Mouse (Mus musculus): ENCODE data around the gene Trim68.
"Not testable (repeated sequence)": the region's sequence is repeated elsewhere in the genome, so short reads cannot be mapped to it uniquely, and the experiment has no call there.

The Trim68 gene

DNA sequence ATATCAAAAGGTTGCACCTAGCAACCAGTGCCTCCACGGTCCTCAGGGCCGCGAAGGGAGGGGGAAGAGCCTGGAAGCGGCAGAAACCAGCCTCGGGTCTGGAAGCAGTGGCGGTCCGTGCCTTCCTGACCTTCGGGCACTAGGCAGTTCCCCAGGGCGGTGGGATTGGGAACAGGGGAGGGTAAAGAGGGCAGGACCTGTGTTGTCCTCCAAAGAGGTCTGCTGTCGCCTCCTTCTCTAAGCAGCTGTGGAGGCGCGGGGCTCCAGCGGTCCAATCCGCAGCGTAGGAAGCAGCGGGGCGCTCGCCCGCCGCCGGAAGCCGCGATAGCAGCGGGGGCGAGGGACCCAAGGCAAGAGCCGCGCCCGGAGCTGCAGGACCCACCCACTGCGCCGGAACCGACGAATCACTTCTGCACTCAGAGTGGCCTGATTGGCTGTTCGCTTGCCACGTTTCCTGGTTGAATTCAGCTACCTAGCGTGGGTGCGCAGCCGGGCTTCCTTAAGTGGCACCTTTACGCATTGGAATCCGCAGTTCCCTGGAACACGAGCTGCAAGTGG, at the start of gene Trim68:
Gene Trim68, minus strand, starts transcription at position 384 of the 558 bp plus-strand sequence.
- peak; percentile 86 to 88 for DNase-seq (ENCODE audit: low read depth in 2 of 2, low spot score in 2 of 2)

DNA sequence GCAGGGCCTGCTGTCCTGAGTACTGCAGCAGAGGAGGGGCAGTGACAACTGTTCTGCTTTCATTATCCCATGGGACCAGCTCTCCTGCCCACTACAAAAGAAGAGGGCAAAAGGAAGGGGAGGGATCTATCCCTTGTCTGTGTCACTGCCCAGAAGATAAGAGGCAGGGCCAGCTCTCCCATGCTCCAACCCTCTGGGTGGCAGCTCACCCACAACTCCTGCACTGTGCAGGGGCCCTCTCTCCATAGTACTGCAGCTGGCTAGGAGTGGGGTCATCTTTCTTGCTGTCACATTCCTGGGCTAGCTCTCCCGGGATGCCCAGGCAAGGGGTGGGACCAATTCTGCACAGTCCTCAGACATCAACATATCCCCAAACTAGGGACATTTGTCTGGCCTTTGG, 46.7 kb upstream of the Trim68 start:
- no peak for DNase-seq (ENCODE audit: low read depth in 2 of 2, low spot score in 2 of 2)

DNA sequence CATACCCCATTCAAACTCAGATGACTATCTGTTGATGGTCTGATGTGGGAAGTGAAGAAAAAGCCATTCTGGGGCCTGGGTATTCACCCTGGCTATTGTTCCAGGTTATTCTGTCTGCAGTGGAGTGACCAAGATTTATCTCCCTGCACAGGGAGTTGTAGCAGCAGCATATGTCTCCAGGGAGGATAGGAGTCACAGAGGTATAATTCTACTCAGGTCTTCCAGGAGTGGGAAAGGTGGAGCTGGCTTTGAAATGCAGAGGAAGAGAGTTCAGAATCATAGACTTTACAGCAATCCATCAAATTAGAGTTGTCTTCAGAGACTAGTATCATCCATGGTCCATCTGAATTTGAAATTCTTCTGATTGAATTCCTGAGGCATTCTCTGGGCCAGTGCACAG, 40.3 kb upstream of the Trim68 start, which contains the start of gene Olfr559:
Gene Olfr559, minus strand, starts transcription at position 101 of the 400 bp plus-strand sequence.
- no peak for DNase-seq (ENCODE audit: low read depth in 2 of 2, low spot score in 2 of 2)

DNA sequence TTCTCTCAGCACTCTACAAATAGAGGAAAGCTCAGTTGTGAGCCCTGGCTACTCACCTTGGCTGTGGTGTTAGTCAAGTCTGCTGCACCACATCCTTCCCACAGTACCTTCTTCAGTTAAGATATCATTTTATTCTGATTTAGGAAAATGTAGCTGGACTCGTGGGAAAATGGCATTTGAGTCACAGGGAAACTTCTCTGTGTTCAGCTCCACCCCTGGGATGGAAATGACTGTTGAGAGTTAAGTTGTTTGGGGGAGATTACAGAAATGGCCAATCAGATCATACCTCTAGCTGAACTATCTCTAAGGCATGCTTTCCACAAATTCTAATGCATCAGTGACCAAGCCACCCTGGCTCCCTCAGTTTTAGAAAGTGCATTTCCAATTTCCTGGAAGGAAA, 31.8 kb upstream of the Trim68 start, which contains the start of gene Olfr33:
Gene Olfr33, minus strand, starts transcription at position 101 of the 400 bp plus-strand sequence.
- DNase-seq (ENCODE audit: low read depth in 2 of 2, low spot score in 2 of 2): no peak

DNA sequence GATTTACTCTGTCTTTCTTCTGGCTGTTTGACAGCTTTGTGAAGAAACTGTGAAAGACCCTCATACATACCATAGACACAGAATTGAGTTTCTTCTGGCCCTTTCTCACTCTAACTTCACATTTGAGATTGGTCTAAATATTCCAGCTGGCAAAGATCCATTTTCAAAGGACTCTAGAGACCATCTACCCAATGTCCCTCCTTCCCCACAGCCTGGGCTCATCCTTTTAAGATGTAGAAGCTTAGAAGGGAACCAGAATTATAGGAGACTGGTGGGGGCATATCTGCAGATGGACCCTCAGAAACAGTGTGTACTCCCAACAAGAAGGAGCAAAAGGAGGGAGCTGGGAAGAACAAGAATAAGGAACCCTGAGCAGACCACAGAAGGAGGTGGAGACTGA, 14.8 kb upstream of the Trim68 start, which contains the start of gene Olfr558:
Gene Olfr558, plus strand, starts transcription at position 301 of the 400 bp plus-strand sequence.
- DNase-seq (ENCODE audit: low read depth in 2 of 2, low spot score in 2 of 2): no peak

DNA sequence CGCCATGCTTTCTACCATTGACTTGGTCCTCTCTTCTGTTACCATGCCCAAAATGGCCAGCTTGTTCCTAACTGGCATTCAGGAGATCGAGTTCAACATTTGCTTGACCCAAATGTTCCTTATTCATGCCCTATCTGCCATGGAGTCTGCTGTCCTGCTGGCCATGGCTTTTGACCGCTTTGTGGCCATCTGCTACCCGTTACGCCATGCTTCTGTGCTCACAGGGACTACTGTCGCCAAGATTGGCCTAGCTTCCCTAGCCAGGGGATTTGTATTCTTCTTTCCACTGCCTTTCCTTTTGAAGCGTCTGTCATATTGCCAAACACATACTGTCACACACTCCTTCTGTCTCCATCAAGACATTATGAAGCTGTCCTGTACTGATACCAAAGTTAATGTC, 11.3 kb upstream of the Trim68 start:
- DNase-seq (ENCODE audit: low read depth in 2 of 2, low spot score in 2 of 2): no peak

DNA sequence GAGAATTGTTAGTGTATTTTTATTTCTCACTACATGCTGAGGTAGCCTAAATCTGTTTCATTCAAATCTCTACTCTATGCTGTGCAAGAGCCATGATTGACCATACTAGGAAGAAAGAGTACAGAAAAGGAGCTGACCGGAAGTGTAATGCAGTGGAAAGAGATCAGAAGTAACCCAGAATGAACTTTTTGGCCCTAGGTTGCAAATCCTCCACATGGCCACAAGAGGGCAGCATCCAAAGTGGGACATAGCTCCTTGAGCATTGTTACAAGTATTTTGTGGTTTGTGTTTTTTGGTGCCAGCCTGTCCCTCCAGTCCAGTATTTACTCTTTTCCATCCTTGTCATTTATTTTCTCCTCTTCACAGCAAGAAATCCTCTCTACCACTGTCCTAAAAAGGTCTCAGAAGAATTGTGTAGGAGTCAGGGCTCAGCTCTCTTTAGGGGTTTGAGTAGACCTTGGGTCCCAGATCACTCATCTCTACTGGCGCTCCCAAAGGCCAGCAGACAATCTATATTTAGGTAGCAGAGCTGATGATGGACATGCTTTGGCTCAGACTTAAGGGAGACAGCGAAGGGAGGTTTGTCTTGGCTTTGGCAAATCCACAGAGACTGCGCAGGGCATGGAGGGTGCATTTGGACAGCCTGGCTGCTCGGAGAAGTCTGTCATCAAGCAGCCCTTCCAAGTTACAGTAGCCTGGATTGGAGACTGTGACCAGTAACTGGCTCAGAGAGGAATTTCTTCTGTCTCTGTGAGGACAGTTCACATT, 8.4 kb upstream of the Trim68 start, which contains the start of gene Olfr557:
Gene Olfr557, plus strand, starts transcription at position 553 of the 768 bp plus-strand sequence.
- peak; percentile 8 to 37 for DNase-seq (ENCODE audit: low read depth in 2 of 2, low spot score in 2 of 2)

DNA sequence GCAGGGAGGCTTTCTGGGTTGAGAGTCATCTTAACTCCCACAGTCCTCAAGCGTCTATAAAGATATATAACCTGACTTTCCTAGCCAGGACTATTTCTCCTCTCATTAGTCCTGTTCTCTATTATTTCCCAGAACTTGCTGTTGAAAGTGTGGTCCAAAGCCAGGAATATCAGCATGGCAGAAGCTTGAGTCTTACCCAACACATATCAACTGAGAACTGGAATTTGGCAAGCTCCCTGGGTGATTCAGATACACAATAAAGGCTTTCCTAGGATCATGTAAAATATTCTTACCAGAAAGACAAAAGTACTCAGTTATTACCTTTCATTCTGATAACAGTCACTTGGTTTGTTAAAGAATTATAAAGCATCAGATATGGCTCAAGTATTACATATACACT, 5.2 kb downstream of the Trim68 start:
- no peak for DNase-seq (ENCODE audit: low read depth in 2 of 2, low spot score in 2 of 2)

DNA sequence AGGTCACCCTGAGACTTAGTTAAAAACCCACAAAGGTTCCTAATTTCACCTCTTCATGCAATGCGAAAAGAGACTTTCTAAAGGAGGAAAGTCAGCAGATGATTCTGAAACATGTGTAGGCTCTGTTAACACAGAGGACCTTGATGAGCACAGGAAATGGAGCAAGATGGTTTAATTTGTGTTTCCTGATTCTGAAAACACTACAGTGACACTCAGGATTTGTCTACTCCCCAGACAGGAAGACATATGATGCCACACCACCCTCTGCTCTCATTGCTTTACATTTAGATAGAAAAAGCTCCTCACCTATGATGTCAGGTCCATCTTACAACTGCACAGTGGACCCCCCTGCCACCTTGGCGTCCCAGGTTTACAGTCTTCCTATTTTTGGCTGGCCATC, 10.9 kb downstream of the Trim68 start:
- DNase-seq (ENCODE audit: low read depth in 2 of 2, low spot score in 2 of 2): no peak

DNA sequence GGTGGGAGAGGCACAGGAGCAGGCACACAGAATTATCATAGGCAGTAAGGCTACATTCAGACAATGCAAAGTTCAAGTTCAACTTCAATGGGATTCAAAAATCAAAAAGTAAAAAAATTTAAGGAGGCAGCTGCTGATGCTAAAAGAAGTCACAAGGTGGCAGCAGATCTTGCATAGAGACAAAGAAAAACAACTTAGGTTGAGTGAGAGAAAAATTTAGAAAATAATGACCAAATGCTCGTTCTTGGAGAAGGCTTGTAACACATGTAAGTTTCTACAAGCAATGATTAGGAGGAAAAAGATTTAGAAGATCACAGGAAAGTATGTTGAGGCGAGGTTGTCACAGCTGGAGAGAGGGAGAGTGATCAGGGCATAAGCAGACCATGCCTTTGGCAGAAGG, 21.7 kb downstream of the Trim68 start:
- DNase-seq (ENCODE audit: low read depth in 2 of 2, low spot score in 2 of 2): no peak

DNA sequence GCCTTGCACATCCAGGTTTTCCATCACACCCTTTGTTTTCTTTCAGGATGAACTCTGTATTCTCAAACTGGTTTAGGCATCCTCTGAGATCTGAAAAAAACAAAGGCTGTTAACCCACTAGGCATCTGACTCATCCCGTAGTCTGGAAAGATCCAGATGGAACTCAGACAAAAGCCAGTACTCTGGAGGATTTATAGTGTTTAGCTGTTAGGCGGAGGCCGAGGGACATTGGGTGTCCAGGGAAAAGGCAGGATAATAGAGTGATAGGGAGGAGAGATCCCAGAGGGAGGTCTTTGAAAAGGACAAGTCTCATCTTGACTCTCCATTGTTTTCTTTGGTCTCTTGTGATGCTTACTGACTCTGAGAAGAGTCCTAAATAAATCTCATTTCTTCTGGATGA, 22.5 kb downstream of the Trim68 start, which contains the start of gene Olfr556:
Gene Olfr556, plus strand, starts transcription at position 301 of the 400 bp plus-strand sequence.
- no peak for DNase-seq (ENCODE audit: low read depth in 2 of 2, low spot score in 2 of 2)

DNA sequence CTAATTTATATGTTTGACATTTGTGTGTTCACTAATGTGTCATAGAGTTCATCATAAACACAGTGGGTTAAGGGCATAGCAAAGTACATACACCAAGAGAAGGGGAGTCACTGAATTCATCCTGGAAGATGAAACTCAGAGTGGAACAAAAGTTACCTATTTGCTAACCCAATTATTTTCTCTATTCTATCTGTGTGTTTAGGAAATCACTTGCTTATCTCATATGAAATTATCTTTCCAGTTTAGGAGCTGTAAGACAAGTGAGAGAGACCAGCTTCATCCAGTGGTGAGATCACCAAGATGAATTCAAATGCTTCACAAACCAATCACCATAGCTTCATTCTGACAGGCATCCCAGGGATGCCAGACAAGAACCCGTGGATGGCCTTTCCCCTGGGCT, 28.6 kb downstream of the Trim68 start, which contains the start of gene Olfr555:
Gene Olfr555, plus strand, starts transcription at position 301 of the 400 bp plus-strand sequence.
- no peak for DNase-seq (ENCODE audit: low read depth in 2 of 2, low spot score in 2 of 2)

DNA sequence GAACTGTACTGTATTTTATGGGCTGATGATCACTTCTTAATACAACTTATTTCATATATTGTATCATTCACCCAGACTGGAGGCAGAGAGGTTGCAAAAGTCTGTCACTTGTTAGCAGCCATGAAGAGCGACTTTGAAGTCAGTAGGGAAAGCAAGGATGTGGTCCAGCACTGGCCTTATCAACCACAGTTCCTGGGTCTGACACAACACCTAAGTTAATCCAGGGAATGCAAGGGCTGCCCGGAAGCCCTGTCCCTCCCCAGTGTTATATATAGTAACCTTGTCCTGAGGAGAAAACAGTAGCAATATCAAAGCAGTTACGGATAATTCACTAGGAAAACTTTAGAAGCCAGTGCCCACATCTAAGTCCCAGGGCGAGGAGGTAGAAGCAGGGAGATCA, 42.2 kb downstream of the Trim68 start:
- not testable (repeated sequence) for DNase-seq (ENCODE audit: low read depth in 2 of 2, low spot score in 2 of 2)

DNA sequence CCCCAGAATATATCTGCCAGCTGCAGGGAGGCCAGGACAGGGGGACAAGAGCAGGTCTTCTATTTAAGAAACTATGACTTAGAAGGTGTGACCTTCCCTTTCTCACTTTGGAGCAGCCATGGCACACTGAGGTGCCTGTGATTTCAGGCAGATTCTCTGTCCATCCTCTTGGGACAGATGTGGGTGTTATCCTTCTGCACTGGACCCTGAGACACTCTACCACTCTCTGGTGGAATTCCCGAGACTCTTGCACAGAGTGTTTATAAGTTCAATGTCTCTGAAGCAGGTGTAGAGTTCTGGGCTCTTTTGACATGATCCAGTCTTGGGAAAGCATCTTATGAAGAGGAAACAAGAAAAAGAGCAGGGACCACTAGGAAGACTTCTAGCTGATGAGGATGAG, 49.0 kb downstream of the Trim68 start, which contains the start of gene Olfr554:
Gene Olfr554, plus strand, starts transcription at position 301 of the 400 bp plus-strand sequence.
- no peak for DNase-seq (ENCODE audit: low read depth in 2 of 2, low spot score in 2 of 2)

DNA sequence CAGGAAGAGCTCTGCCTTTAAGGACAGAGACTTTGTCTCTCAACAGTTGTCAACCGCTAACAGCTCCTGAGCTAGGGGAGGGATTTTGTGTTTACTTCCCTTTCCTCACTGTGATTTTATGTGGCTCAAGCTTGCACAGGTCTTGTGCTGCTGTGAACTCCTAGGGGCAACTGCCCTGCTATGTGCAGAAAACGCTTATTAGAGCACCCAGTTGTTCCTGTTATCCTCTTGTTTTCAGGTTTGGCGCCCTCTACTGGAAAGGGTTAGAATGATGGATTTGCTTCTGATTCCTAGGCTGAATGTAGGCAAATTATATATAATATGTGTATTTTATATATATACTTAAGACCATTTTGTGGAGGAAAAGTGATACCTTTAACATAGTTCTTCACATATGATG, 50.5 kb downstream of the Trim68 start:
- peak; percentile 48 to 63 for DNase-seq (ENCODE audit: low read depth in 2 of 2, low spot score in 2 of 2)
